Mouse (Mus musculus) cerebellum, adult 8-10 months (tissue): Measurements from ENCODE around the gene Secisbp2.

ENCODE experiments used
- DNase-seq: peaks from one replicate; pipeline ENCODE4 v3.0.0; 2022

The Secisbp2 gene

GRCm38 (mm10) chr13:51685290-51685966, 33.9 kb downstream of the Secisbp2 start:
- DNase-seq = no peak

GRCm38 (mm10) chr13:51686966-51687365, 35.5 kb downstream of the Secisbp2 start:
- no peak for DNase-seq

GRCm38 (mm10) chr13:51688688-51689087, 37.2 kb downstream of the Secisbp2 start:
- DNase-seq = no peak

GRCm38 (mm10) chr13:51696481-51696880, 45.0 kb downstream of the Secisbp2 start:
- DNase-seq = no peak

GRCm38 (mm10) chr13:51697455-51697854, 46.0 kb downstream of the Secisbp2 start:
- no peak for DNase-seq

- no peak for DNase-seq
Observed at GRCm38 (mm10) chr13:51697897-51698296, 46.4 kb downstream of the Secisbp2 start.

- DNase-seq = no peak
Observed at GRCm38 (mm10) chr13:51698318-51698717, 46.8 kb downstream of the Secisbp2 start.

GRCm38 (mm10) chr13:51703893-51704292, 52.4 kb downstream of the Secisbp2 start:
- no peak for DNase-seq

GRCm38 (mm10) chr13:51705882-51706854, 54.7 kb downstream of the Secisbp2 start:
- no peak for DNase-seq

GRCm38 (mm10) chr13:51710738-51711137, 59.2 kb downstream of the Secisbp2 start:
- DNase-seq = no peak

- no peak for DNase-seq
Observed at GRCm38 (mm10) chr13:51712022-51712421, 60.5 kb downstream of the Secisbp2 start.

- DNase-seq = peak; percentile 55
Observed at GRCm38 (mm10) chr13:51716350-51717263, 65.1 kb downstream of the Secisbp2 start.

GRCm38 (mm10) chr13:51719256-51719655, 67.8 kb downstream of the Secisbp2 start:
- DNase-seq = no peak

- no peak for DNase-seq
Observed at GRCm38 (mm10) chr13:51720556-51720955, 69.1 kb downstream of the Secisbp2 start.

GRCm38 (mm10) chr13:51723114-51723513, 71.6 kb downstream of the Secisbp2 start:
- no peak for DNase-seq

GRCm38 (mm10) chr13:51724566-51724965, 73.1 kb downstream of the Secisbp2 start:
- DNase-seq = no peak

- peak; percentile 39 for DNase-seq
Observed at GRCm38 (mm10) chr13:51725446-51725845, 73.9 kb downstream of the Secisbp2 start.

GRCm38 (mm10) chr13:51725926-51726574, 74.6 kb downstream of the Secisbp2 start:
- DNase-seq = no peak

- DNase-seq = no peak
Observed at GRCm38 (mm10) chr13:51727364-51727763, 75.9 kb downstream of the Secisbp2 start.

- no peak for DNase-seq
Observed at GRCm38 (mm10) chr13:51729887-51730361, 78.4 kb downstream of the Secisbp2 start.

- DNase-seq = peak; percentile 77
Observed at GRCm38 (mm10) chr13:51731474-51731873, 80.0 kb downstream of the Secisbp2 start.

GRCm38 (mm10) chr13:51732097-51732664, 80.7 kb downstream of the Secisbp2 start:
- no peak for DNase-seq
